Mouse (Mus musculus): ENCODE results near the gene Atg9b. TPM values are rescaled to one million over a fixed set of nuclear protein-coding genes. Genes with fewer than 3 reads are reported as not detected.
A peak's percentile ranks its signal among the peaks of the same experiment; 100 is the strongest.

Atg9b gene
- 1.8 and 1.9 TPM in 2 replicates for polyA plus RNA-seq (2015; fragmentation: Nextera tagmentation; extraction: Ambion mirVana)

DNA sequence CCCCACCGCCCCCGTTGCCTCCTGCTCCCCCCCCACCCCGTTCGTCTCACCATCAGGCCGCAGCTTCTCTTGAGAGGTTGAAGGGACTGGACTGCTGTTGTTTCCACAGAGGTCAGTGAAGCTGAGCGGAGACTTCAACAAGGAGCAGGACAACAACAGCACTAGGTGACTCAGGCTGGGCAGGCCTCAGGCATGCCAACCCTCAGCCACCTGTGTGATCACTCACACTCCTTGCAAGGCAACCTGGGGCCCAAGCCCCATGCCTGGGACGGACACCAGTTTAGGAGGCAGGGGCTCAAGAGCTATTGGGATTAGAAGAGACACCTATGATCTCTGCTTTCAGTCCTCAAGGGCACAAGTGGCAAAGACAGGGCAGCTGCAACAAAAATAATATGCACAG is at the start of gene Atg9b:
Atg9b (minus strand) TSS at position 280 of the 400 bp plus-strand sequence.
- Histone ChIP-seq H3K36me3 (ENCODE audit: control insufficient read depth, insufficient read depth) (no peaks in the 10 kb centered on the region), H3K4me1 (replicated peaks; ENCODE audit: control insufficient read depth, insufficient read depth, low read length) (peaks cover 22% of the 10 kb centered on the region), H3K4me3 (replicated peaks; ENCODE audit: low read length) (no peak within 1 kb of the TSS), H3K4me2 (ENCODE audit: low read length) (no peak within 1 kb of the TSS), H3K27me3 (replicated peaks; ENCODE audit: control insufficient read depth, insufficient read depth, low read length) (peaks cover 22% of the 10 kb centered on the region), H3K9me3 (ENCODE audit: control insufficient read depth, low read length) (no peaks in the 10 kb centered on the region), H3K9ac (replicated peaks; ENCODE audit: low read depth, low read length) (no peak within 1 kb of the TSS), H3K27ac (ENCODE audit: low read length) (no peak within 1 kb of the TSS)
- WGBS, result 81% methylated on average over 7 of the region's 7 CpGs
- no peak for ATAC-seq

DNA sequence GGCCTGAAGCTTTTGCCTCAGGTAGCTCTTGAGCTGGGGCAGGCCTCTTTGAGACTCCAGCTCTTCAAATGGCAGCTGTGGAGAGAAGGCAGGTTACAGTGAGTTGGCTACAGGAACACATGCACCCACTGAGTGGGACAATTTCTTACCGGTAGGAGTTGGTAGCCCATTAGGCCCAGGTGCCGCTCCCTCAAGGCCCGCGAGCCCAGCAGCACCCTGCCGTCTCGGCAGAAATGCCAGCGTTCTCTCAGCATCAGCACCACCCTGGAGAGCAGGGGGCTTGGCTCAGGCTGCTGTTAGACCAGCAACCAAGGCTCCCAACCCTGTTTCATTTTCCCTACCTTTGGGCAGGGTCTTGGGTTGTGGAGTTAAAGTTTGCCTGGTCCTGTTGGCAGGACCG is 49.2 kb upstream of the Atg9b start:
- H3K36me3 ChIP-seq (ENCODE audit: control insufficient read depth, insufficient read depth), result no peaks in the 10 kb centered on the region; the same call in 1 of the 2 replicates
- no peak for ATAC-seq
- no peaks in the 10 kb centered on the region for H3K27me3 ChIP-seq (replicated peaks; ENCODE audit: control insufficient read depth, insufficient read depth, low read length)
- WGBS, result 91% methylated on average over 8 of the region's 8 CpGs
- peaks cover 16% of the 10 kb centered on the region for H3K4me1 ChIP-seq (replicated peaks; ENCODE audit: control insufficient read depth, insufficient read depth, low read length)
- no peaks in the 10 kb centered on the region for H3K9me3 ChIP-seq (ENCODE audit: control insufficient read depth, low read length)
- no peak overlapping the region for H3K4me2 ChIP-seq (ENCODE audit: low read length)
- H3K4me3 ChIP-seq (replicated peaks; ENCODE audit: low read length), result no peak overlapping the region
- H3K9ac ChIP-seq (replicated peaks; ENCODE audit: low read depth, low read length), result no peak overlapping the region
- H3K27ac ChIP-seq (ENCODE audit: low read length), result no peak overlapping the region

DNA sequence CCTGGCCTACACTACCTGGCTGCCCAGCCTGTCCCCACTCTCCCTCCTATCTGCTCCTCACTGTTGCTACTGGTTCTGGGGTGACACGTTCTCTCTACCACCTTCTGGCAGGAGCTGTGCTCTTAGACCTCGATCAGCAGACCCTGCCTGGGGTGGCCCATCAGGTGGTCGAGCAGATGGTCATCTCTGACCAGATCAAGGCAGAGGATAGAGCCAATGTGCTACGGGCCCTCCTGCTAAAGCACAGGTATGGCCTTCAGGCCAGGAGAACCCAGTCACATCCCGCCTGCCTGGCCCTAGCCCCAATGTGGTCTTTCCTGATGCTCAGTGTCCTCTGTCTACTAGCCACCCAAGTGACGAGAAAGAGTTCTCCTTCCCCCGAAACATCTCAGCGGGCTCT is 42.0 kb upstream of the Atg9b start:
- Histone ChIP-seq H3K27me3 (replicated peaks; ENCODE audit: control insufficient read depth, insufficient read depth, low read length) (no peaks in the 10 kb centered on the region), H3K36me3 (ENCODE audit: control insufficient read depth, insufficient read depth) (no peaks in the 10 kb centered on the region; the same call in 1 of the 2 replicates), H3K4me2 (ENCODE audit: low read length) (no peak overlapping the region), H3K27ac (ENCODE audit: low read length) (no peak overlapping the region), H3K9ac (replicated peaks; ENCODE audit: low read depth, low read length) (no peak overlapping the region), H3K4me3 (replicated peaks; ENCODE audit: low read length) (no peak overlapping the region), H3K4me1 (replicated peaks; ENCODE audit: control insufficient read depth, insufficient read depth, low read length) (no peaks in the 10 kb centered on the region), H3K9me3 (ENCODE audit: control insufficient read depth, low read length) (no peaks in the 10 kb centered on the region)
- no peak for ATAC-seq
- WGBS, result 94% methylated on average over 8 of the region's 8 CpGs

DNA sequence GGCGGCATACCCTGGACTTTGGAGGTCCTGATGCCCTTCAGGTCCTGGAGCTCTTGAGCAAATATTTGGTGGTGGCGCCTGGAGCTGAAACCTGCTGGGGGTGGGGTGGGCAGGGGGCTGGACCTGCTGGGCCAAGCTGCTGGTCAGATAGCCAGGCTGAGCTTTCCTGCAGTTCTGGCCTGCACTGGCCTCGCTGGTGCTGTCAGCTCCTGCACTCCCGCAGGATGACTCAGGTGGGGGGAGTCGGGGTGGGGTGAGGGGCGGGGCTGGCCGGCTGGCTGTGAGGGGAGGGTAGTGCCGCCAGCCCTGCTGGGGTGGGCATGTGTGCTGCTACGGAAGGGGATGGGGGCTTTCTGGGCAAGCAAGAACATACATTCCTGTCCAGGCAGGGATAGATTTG is 36.7 kb upstream of the Atg9b start:
- H3K27ac ChIP-seq (ENCODE audit: low read length), result no peak overlapping the region
- no peaks in the 10 kb centered on the region for H3K9me3 ChIP-seq (ENCODE audit: control insufficient read depth, low read length)
- H3K27me3 ChIP-seq (replicated peaks; ENCODE audit: control insufficient read depth, insufficient read depth, low read length), result no peaks in the 10 kb centered on the region
- 20% methylated on average over 8 of the region's 9 CpGs for WGBS
- H3K4me1 ChIP-seq (replicated peaks; ENCODE audit: control insufficient read depth, insufficient read depth, low read length), result peaks cover 38% of the 10 kb centered on the region
- no peak for ATAC-seq
- no peak overlapping the region for H3K4me3 ChIP-seq (replicated peaks; ENCODE audit: low read length)
- no peak overlapping the region for H3K9ac ChIP-seq (replicated peaks; ENCODE audit: low read depth, low read length)
- H3K36me3 ChIP-seq (ENCODE audit: control insufficient read depth, insufficient read depth), result no peaks in the 10 kb centered on the region
- H3K4me2 ChIP-seq (ENCODE audit: low read length), result no peak overlapping the region

DNA sequence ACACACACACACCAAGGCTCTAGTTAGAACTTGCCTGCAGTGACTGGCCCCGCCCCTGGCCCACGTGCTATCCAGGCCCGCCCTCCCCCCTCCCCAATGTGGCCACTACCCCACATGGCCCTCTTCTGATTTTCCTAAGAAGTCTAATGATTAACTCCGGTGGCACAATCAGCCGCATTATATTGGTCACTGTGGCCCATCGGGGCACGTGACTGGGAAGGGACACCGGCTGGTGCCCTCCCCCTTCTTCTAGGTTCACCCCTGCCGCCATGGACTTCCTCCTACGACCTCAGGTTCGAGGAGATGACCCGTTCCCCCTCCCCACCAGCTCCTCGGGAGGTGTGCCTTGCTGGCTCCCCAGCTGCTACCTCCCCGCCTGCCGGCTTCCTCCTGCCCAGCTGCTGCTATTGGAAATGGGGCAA is 36.0 kb upstream of the Atg9b start:
- no peak overlapping the region for H3K4me3 ChIP-seq (replicated peaks; ENCODE audit: low read length)
- no peak for ATAC-seq
- H3K36me3 ChIP-seq (ENCODE audit: control insufficient read depth, insufficient read depth), result no peaks in the 10 kb centered on the region
- H3K9me3 ChIP-seq (ENCODE audit: control insufficient read depth, low read length), result no peaks in the 10 kb centered on the region
- no peak overlapping the region for H3K9ac ChIP-seq (replicated peaks; ENCODE audit: low read depth, low read length)
- no peak overlapping the region for H3K4me2 ChIP-seq (ENCODE audit: low read length)
- H3K27ac ChIP-seq (ENCODE audit: low read length), result no peak overlapping the region
- H3K27me3 ChIP-seq (replicated peaks; ENCODE audit: control insufficient read depth, insufficient read depth, low read length), result no peaks in the 10 kb centered on the region
- peaks cover 38% of the 10 kb centered on the region for H3K4me1 ChIP-seq (replicated peaks; ENCODE audit: control insufficient read depth, insufficient read depth, low read length)
- WGBS, result 9% methylated on average over 15 of the region's 15 CpGs

DNA sequence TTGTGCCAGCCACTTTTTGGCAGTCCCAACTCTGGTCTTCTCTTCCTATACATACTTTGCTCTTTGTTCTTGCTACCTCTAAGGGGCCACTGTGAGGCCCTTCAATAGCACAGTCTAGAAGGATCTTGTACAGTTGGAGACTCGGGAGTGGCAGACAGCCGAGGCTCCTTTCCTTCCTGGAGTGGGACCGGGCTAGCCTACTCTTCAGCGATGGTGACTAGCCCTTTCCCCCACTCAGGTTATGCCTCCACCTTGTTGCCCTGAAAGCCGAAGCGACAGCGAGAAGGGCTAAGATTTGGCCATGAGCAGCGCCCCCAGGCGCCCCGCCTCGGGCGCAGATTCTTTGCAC is 35.3 kb upstream of the Atg9b start:
- Histone ChIP-seq H3K4me3 (replicated peaks; ENCODE audit: low read length) (no peak overlapping the region), H3K9me3 (ENCODE audit: control insufficient read depth, low read length) (no peaks in the 10 kb centered on the region), H3K27me3 (replicated peaks; ENCODE audit: control insufficient read depth, insufficient read depth, low read length) (no peaks in the 10 kb centered on the region), H3K36me3 (ENCODE audit: control insufficient read depth, insufficient read depth) (no peaks in the 10 kb centered on the region), H3K4me2 (ENCODE audit: low read length) (no peak overlapping the region), H3K4me1 (replicated peaks; ENCODE audit: control insufficient read depth, insufficient read depth, low read length) (peaks cover 45% of the 10 kb centered on the region), H3K9ac (replicated peaks; ENCODE audit: low read depth, low read length) (no peak overlapping the region), H3K27ac (ENCODE audit: low read length) (no peak overlapping the region)
- ATAC-seq, result no peak
- 12% methylated on average over 12 of the region's 12 CpGs for WGBS

DNA sequence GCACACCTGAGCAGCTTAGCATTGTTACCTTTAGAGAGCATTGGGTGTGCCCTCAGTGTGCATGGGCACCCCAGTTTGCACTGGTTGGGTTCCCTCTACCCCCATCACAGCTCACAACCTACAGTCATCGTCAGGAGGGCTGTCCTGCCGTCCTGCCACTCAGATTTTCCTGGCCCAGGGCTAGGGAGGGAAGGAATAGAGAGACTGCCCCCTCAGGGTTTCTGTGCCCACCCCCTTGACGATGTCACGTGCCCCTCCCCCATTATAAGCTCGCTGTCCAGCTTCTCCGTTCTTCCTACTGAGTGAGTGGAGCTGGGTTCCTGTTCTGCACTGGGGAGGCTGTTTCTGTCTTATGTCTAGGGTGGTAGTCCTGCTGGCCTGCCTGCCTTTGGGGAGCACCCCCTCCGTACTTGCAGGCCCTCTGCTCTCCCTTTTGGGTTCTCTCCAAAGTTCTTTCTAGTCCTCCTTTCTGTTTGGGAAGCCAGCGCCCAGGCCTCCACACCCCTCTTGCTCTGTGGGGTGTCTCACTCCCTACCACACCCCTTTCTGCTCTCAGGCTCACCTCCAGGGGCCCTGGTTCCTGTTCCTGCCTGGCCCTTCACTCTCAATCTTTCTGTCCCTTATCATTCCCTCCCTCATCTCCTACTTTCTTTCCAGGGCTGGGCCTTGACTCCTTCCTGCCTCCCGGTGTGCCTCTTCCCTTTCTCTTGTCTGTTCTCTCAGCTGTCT is 34.8 kb upstream of the Atg9b start:
- Histone ChIP-seq H3K36me3 (ENCODE audit: control insufficient read depth, insufficient read depth) (no peaks in the 10 kb centered on the region), H3K9me3 (ENCODE audit: control insufficient read depth, low read length) (no peaks in the 10 kb centered on the region), H3K27ac (ENCODE audit: low read length) (no peak overlapping the region), H3K4me2 (ENCODE audit: low read length) (peak overlapping the region; percentile 96; the same call in 1 of the 2 replicates), H3K9ac (replicated peaks; ENCODE audit: low read depth, low read length) (no peak overlapping the region; the same call in 1 of the 2 replicates), H3K4me1 (replicated peaks; ENCODE audit: control insufficient read depth, insufficient read depth, low read length) (peaks cover 47% of the 10 kb centered on the region), H3K27me3 (replicated peaks; ENCODE audit: control insufficient read depth, insufficient read depth, low read length) (no peaks in the 10 kb centered on the region), H3K4me3 (replicated peaks; ENCODE audit: low read length) (no peak overlapping the region)
- no peak for ATAC-seq
- WGBS, result 13% methylated on average over 9 of the region's 9 CpGs

DNA sequence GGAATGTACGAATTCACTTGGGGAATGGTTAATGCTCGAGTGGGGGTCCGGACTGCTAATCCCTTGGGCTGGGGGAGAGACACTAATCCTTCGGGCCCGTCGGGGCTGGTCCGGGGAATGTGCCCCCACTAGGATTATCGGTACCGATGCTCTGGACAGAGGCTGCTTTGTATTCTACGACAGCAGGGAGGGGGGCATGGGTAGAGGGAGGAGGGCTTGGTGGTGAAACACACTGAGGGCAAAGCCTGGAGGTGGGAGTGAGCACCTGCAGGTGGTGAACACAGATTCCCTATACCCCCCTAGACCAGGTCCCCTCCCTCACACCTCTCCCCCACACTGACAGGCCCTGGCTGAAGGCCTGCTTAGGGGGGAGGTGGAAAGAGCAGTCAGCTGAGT is 34.1 kb upstream of the Atg9b start:
- H3K9ac ChIP-seq (replicated peaks; ENCODE audit: low read depth, low read length), result no peak overlapping the region; the same call in 1 of the 2 replicates
- no peak for ATAC-seq

DNA sequence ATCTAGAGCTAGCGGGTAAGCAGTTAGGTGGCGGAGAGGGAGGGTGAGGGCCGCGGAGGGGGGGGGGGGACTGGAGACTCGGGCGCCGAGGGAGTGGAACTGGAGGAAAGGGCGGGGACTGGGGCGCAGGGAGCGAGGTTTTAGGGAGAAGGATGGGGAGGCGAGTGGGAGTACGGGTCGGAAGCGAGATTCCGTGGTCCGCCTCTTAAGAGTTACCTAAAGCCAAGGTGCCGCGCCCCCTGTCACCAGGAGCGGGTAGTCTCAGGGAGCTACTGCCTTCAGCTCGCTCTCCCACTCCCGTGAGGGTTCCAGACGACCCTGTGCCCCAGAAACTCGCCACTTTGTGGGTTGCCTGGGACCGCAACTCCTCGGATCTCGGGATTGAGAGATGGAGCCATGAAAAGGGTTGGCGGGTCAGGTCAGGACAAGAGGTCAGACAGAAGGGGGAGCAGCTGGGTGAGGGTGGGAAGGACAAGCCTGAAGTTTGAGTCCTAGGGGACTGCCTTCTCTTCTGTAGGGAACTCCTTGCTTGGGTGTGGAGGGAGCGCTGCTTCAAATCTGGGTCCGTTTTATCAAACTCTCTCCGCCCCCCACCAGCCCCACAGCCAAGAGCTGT is 33.6 kb upstream of the Atg9b start:
- no peak overlapping the region; the same call in 1 of the 2 replicates for H3K27ac ChIP-seq (ENCODE audit: low read length)
- peaks cover 47% of the 10 kb centered on the region for H3K4me1 ChIP-seq (replicated peaks; ENCODE audit: control insufficient read depth, insufficient read depth, low read length)
- H3K9me3 ChIP-seq (ENCODE audit: control insufficient read depth, low read length), result no peaks in the 10 kb centered on the region
- H3K4me2 ChIP-seq (ENCODE audit: low read length), result peak overlapping the region; percentile 96
- peak overlapping the region; percentile 69 for H3K4me3 ChIP-seq (replicated peaks; ENCODE audit: low read length)
- ATAC-seq, result no peak
- peak overlapping the region; percentile 75 for H3K9ac ChIP-seq (replicated peaks; ENCODE audit: low read depth, low read length)
- no peaks in the 10 kb centered on the region for H3K36me3 ChIP-seq (ENCODE audit: control insufficient read depth, insufficient read depth)
- WGBS, result 0% methylated on average over 23 of the region's 30 CpGs
- H3K27me3 ChIP-seq (replicated peaks; ENCODE audit: control insufficient read depth, insufficient read depth, low read length), result no peaks in the 10 kb centered on the region

More for the DNA sequence above, 34.1 kb upstream of the Atg9b start:
- peaks cover 47% of the 10 kb centered on the region for H3K4me1 ChIP-seq (replicated peaks; ENCODE audit: control insufficient read depth, insufficient read depth, low read length)
- peak overlapping the region; percentile 96 for H3K4me2 ChIP-seq (ENCODE audit: low read length)
- no peaks in the 10 kb centered on the region for H3K27me3 ChIP-seq (replicated peaks; ENCODE audit: control insufficient read depth, insufficient read depth, low read length)
- H3K27ac ChIP-seq (ENCODE audit: low read length), result no peak overlapping the region
- H3K9me3 ChIP-seq (ENCODE audit: control insufficient read depth, low read length), result no peaks in the 10 kb centered on the region
- 0% methylated on average over 10 of the region's 10 CpGs for WGBS
- H3K36me3 ChIP-seq (ENCODE audit: control insufficient read depth, insufficient read depth), result no peaks in the 10 kb centered on the region
- peak overlapping the region; percentile 69 for H3K4me3 ChIP-seq (replicated peaks; ENCODE audit: low read length)

Data from forebrain, embryonic 16.5 days (tissue).